Mouse (Mus musculus) midbrain, embryonic 14.5 days (tissue): ENCODE data around the gene Sh3d21. TPM values are rescaled to one million over a fixed set of nuclear protein-coding genes. Genes with fewer than 3 reads are reported as not detected.

Experiments used
- ATAC-seq: fragments of 200-750 bp; cut with Nextera tagmentation; 2 replicates; pipeline ENCODE4 v1.8.0; 2017; ENCODE audit warnings: moderate number of reproducible peaks, moderate library complexity; ENCODE audit not compliant: low FRiP score, low TSS enrichment
- DNase-seq: peaks from one replicate; pipeline ENCODE4 v3.0.0-alpha.2; 2015
- H3K27ac ChIP-seq: fragments of 300-500 bp; sonication (generic); replicated peaks from 2 replicates; pipeline ENCODE4 v1.5.1; 2014; ENCODE audit warnings: mild to moderate bottlenecking, low read depth, low read length, moderate library complexity
- H3K27me3 ChIP-seq: fragments of 300-500 bp; sonication (generic); 2 replicates; pipeline ENCODE4 v1.6.1; 2014; ENCODE audit warnings: low read length, control low read depth, mixed read lengths; ENCODE audit not compliant: control insufficient read depth, insufficient read depth
- H3K36me3 ChIP-seq: fragments of 300-500 bp; sonication (generic); 2 replicates; pipeline ENCODE4 v1.6.1; 2014; ENCODE audit warnings: low read length, control low read depth; ENCODE audit not compliant: control insufficient read depth, insufficient read depth
- H3K4me1 ChIP-seq: fragments of 300-500 bp; sonication (generic); 2 replicates; pipeline ENCODE4 v1.6.1; 2014; ENCODE audit warnings: mild to moderate bottlenecking, antibody characterized with exemption, low read length, control low read depth; ENCODE audit not compliant: control insufficient read depth, insufficient read depth
- H3K4me2 ChIP-seq: fragments of 300-500 bp; sonication (generic); 2 replicates; pipeline ENCODE4 v1.6.1; 2014; ENCODE audit warnings: mild to moderate bottlenecking, low read length, moderate library complexity
- H3K4me3 ChIP-seq: fragments of 300-500 bp; sonication (generic); replicated peaks from 2 replicates; pipeline ENCODE4 v1.5.1; 2014; ENCODE audit warnings: low read depth, low read length
- H3K9ac ChIP-seq: fragments of 300-500 bp; sonication (generic); replicated peaks from 2 replicates; pipeline ENCODE4 v1.6.1; 2014; ENCODE audit warnings: mild to moderate bottlenecking, low read length, moderate library complexity
- H3K9me3 ChIP-seq: fragments of 300-500 bp; sonication (generic); 2 replicates; pipeline ENCODE4 v1.6.1; 2016; ENCODE audit warnings: low read length, control low read depth, mixed read lengths; ENCODE audit not compliant: control insufficient read depth
- WGBS: fragments of 180-500 bp; shearing (Covaris S2); extraction: QIAGEN DNeasy Blood & Tissue Kit; methylation state at CpG from one replicate; pipeline ENCODE4 v1.1.7; 2014; 5-methylcytosine and 5-hydroxymethylcytosine counted together
- polyA plus RNA-seq: library from polyadenylated mRNA; unstranded; fragments of >200 nt; fragmentation: Nextera tagmentation; extraction: Ambion mirVana; gene quantifications from 2 replicates; pipeline ENCODE4 v1.2.1, GENCODE M21; 2014

Sh3d21 gene
- polyA plus RNA-seq: 0.89 and 1.1 TPM in 2 replicates

GRCm38 (mm10) chr4:126163067-126163659, at the start of gene Sh3d21:
Gene Sh3d21, minus strand, starts transcription at chr4:126163491.
- no peaks in the 10 kb centered on the region for H3K27me3 ChIP-seq
- peak; percentile 16 for DNase-seq
- no peak within 1 kb of the TSS for H3K27ac ChIP-seq
- no peaks in the 10 kb centered on the region for H3K9me3 ChIP-seq
- peak within 1 kb of the TSS; percentile 96 for H3K4me2 ChIP-seq
- 6% methylated on average over 22 of the region's 22 CpGs for WGBS
- peaks cover 28% of the 10 kb centered on the region for H3K36me3 ChIP-seq
- H3K4me1 ChIP-seq: peaks cover 9% of the 10 kb centered on the region
- peak; percentile 11; the same call in 1 of the 2 replicates for ATAC-seq
- H3K4me3 ChIP-seq: peak within 1 kb of the TSS; percentile 45
- peak within 1 kb of the TSS; percentile 65 for H3K9ac ChIP-seq

- peaks cover 4% of the 10 kb centered on the region; the same call in 1 of the 2 replicates for H3K4me1 ChIP-seq
- WGBS: 60% methylated on average over 6 of the region's 6 CpGs
- H3K27me3 ChIP-seq: no peaks in the 10 kb centered on the region
- H3K27ac ChIP-seq: no peak overlapping the region
- no peak for DNase-seq
- H3K9me3 ChIP-seq: no peaks in the 10 kb centered on the region
- H3K9ac ChIP-seq: no peak overlapping the region
- no peak overlapping the region for H3K4me2 ChIP-seq
- no peaks in the 10 kb centered on the region for H3K36me3 ChIP-seq
- ATAC-seq: no peak
- no peak overlapping the region for H3K4me3 ChIP-seq
Measured at GRCm38 (mm10) chr4:126207081-126207480, 43.8 kb upstream of the Sh3d21 start.

GRCm38 (mm10) chr4:126205386-126205785, 42.1 kb upstream of the Sh3d21 start:
- 70% methylated on average over 1 of the region's 1 CpGs for WGBS
- ATAC-seq (no peak), DNase-seq (no peak)
- Histone ChIP-seq H3K4me2 (no peak overlapping the region), H3K27ac (no peak overlapping the region), H3K9me3 (no peaks in the 10 kb centered on the region), H3K9ac (no peak overlapping the region), H3K36me3 (no peaks in the 10 kb centered on the region), H3K27me3 (no peaks in the 10 kb centered on the region), H3K4me3 (no peak overlapping the region), H3K4me1 (peaks cover 12% of the 10 kb centered on the region)

- Histone ChIP-seq H3K9me3 (no peaks in the 10 kb centered on the region), H3K9ac (no peak overlapping the region), H3K27me3 (no peaks in the 10 kb centered on the region), H3K27ac (no peak overlapping the region), H3K4me2 (no peak overlapping the region), H3K4me1 (peaks cover 16% of the 10 kb centered on the region), H3K36me3 (no peaks in the 10 kb centered on the region), H3K4me3 (no peak overlapping the region)
- WGBS: 86% methylated on average over 12 of the region's 12 CpGs
- ATAC-seq: no peak
- DNase-seq: no peak
Measured at GRCm38 (mm10) chr4:126204661-126205230, 41.5 kb upstream of the Sh3d21 start.

- no peak for DNase-seq
- Histone ChIP-seq H3K4me3 (no peak overlapping the region), H3K27ac (no peak overlapping the region), H3K4me2 (no peak overlapping the region), H3K9ac (no peak overlapping the region), H3K36me3 (no peaks in the 10 kb centered on the region), H3K27me3 (no peaks in the 10 kb centered on the region), H3K9me3 (no peaks in the 10 kb centered on the region), H3K4me1 (peaks cover 17% of the 10 kb centered on the region)
- no peak for ATAC-seq
- 81% methylated on average over 8 of the region's 8 CpGs for WGBS
Measured at GRCm38 (mm10) chr4:126204016-126204415, 40.7 kb upstream of the Sh3d21 start.

GRCm38 (mm10) chr4:126203336-126203895, 40.1 kb upstream of the Sh3d21 start:
- peak overlapping the region; percentile 84 for H3K4me2 ChIP-seq
- H3K4me1 ChIP-seq: peaks cover 22% of the 10 kb centered on the region
- no peaks in the 10 kb centered on the region for H3K9me3 ChIP-seq
- H3K27ac ChIP-seq: peak overlapping the region; percentile 95
- H3K27me3 ChIP-seq: no peaks in the 10 kb centered on the region
- no peak for DNase-seq
- peak overlapping the region; percentile 76 for H3K4me3 ChIP-seq
- ATAC-seq: no peak
- peak overlapping the region; percentile 77 for H3K9ac ChIP-seq
- no peaks in the 10 kb centered on the region for H3K36me3 ChIP-seq
- WGBS: 73% methylated on average over 10 of the region's 10 CpGs

- peak within 1 kb of the TSS; percentile 95 for H3K27ac ChIP-seq
- H3K4me1 ChIP-seq: peaks cover 22% of the 10 kb centered on the region
- H3K4me3 ChIP-seq: peak within 1 kb of the TSS; percentile 76
- peak within 1 kb of the TSS; percentile 84 for H3K4me2 ChIP-seq
- DNase-seq (peak; percentile 99), ATAC-seq (peak; percentile 98)
- no peaks in the 10 kb centered on the region for H3K27me3 ChIP-seq
- no peaks in the 10 kb centered on the region for H3K36me3 ChIP-seq
- no peaks in the 10 kb centered on the region for H3K9me3 ChIP-seq
- WGBS: under 1% methylated on average over 73 of the region's 75 CpGs
- H3K9ac ChIP-seq: peak within 1 kb of the TSS; percentile 77
Measured at GRCm38 (mm10) chr4:126202303-126203181, 39.3 kb upstream of the Sh3d21 start, which contains the start of gene Thrap3. Gene Thrap3, minus strand, starts transcription at chr4:126202760.

- H3K9me3 ChIP-seq: no peaks in the 10 kb centered on the region
- no peak for ATAC-seq
- no peaks in the 10 kb centered on the region for H3K36me3 ChIP-seq
- peak overlapping the region; percentile 76 for H3K4me3 ChIP-seq
- peak overlapping the region; percentile 95 for H3K27ac ChIP-seq
- under 1% methylated on average over 28 of the region's 28 CpGs for WGBS
- peak overlapping the region; percentile 77 for H3K9ac ChIP-seq
- peak; percentile 41 for DNase-seq
- H3K27me3 ChIP-seq: no peaks in the 10 kb centered on the region
- H3K4me2 ChIP-seq: peak overlapping the region; percentile 84
- H3K4me1 ChIP-seq: peaks cover 22% of the 10 kb centered on the region
Measured at GRCm38 (mm10) chr4:126201514-126202302, 38.4 kb upstream of the Sh3d21 start.
